Mouse (Mus musculus) lung, adult 2 months (tissue): ENCODE data around the gene Med13.

Experiments used
- CTCF ChIP-seq: fragments of 200-500 bp; IDR thresholded peaks from 2 replicates; pipeline ENCODE4 v1.5.1; 2011; ENCODE audit warnings: mild to moderate bottlenecking, low read length, control low read depth; ENCODE audit not compliant: insufficient read depth
- POLR2A ChIP-seq: fragments of 200-500 bp; IDR thresholded peaks from 2 replicates; pipeline ENCODE4 v1.6.1; 2011; ENCODE audit warnings: low read depth, mild to moderate bottlenecking, control low read depth, low read length, borderline replicate concordance; ENCODE audit errors: extremely low read depth

DNA sequence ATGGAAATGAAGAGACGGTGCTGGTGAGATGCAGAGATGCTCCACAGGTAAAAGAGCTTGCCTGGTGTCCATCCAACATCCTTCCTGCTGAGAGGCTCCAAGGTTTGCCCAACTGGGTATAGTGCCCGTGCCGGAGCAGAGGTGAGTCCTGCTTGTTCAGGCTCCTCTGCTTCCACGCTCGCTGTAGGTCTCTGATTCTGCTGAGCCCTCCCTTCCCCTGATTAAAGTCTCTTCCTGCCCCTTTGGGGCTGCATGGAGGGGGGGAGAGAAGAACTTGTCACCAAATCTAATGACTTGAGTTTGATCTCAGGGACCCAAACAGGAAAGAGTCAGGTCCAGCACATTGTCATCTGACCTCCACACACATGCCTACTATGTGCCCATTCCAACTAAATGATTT, 12.5 kb upstream of the Med13 start:
- no peak for TF ChIP-seq CTCF
- TF ChIP-seq POLR2A = no peak
